Mouse (Mus musculus): Measurements from ENCODE around the gene Agap1.

The Agap1 gene

DNA sequence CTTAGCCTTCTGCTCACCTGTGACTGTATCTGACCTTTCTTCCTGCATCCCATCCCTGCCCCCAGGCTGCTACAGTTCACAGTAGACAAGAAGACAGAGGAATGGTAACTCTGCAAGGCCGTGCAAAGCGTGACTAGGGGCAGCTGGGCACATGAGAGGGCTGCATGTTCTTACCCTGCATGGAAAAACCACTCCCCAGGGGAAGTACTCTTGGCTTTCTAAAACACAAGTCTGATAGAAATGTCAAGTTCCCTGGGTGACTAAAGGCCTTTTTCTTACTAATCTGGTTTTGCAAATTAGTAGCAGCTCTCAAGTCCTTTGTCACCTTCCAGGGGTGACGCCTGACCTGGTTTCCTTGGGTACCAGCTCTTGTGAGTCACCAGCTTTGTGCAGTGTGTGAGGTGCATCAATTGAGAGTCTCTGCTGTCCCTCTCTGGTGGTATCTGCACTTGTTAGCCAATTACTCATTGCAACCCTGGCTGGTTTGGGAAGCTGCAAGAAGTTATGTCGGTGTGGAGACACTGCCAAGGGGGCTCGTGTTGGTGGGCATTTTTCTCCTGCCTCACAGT is 246.6 kb downstream of the Agap1 start:
- no peak for DNase-seq (ENCODE audit: inconsistent age in 2 of 2, low spot score in 1 of 2)

DNA sequence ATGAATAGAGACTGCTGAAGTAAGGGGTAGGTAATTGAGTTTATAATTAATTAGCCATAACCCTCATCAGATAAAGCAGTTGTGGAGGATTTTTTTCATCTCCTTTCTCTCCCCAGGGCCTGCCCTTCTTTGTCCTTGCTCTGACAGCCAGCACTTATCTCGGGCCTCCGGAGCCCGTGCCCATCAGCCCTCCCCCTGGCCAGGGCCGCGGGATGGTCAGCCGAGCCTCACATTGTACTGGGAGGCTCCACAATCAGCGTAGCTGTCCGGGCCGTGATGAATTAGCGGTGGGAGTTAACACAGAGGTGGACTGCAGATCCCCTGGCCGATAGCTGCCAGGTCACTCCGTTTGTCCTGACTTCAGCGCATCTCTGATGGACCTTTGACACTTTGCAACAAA is 248.7 kb downstream of the Agap1 start:
- DNase-seq (ENCODE audit: inconsistent age in 2 of 2, low spot score in 1 of 2) = peak; percentile 26 to 53

DNA sequence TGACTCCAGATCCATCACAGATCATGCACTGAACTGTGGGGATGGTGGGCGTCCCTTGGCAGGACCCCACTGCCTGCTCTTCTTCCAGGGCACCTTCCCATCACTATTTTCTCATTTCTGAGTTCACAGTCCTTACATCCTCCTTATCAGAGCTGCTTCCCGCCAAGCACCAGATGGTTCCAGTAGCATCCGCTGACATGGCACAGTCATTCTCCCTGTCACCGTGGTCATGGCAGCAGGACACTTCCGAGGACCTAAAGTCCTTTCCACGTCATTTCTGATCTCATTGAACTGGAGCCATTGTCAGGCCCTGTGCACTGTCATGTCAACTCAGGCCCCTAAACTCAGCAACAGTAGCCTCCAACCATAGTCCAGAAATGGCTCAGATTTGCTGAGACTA is 251.1 kb downstream of the Agap1 start:
- DNase-seq (ENCODE audit: inconsistent age in 2 of 2, low spot score in 1 of 2) = no peak

DNA sequence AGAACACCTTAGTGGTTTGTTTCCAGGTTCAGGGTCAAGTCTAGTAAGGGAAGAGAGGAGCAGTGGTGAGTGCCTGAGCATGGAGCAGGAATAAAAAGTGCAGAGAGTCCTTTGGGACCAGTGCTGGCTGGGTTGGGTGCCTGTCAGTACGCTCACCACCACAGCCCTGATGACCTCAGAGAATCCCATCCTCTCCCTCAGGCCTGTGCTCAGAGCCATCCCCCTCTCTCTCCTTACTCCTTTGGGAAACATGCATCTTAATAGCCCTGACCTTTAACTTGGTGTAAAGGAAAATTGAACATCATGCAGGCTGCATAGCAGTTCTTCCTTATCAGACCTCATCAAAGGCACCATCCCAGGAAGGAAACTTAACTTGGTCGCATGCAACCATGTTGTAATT is 252.3 kb downstream of the Agap1 start:
- no peak for DNase-seq (ENCODE audit: inconsistent age in 2 of 2, low spot score in 1 of 2)

DNA sequence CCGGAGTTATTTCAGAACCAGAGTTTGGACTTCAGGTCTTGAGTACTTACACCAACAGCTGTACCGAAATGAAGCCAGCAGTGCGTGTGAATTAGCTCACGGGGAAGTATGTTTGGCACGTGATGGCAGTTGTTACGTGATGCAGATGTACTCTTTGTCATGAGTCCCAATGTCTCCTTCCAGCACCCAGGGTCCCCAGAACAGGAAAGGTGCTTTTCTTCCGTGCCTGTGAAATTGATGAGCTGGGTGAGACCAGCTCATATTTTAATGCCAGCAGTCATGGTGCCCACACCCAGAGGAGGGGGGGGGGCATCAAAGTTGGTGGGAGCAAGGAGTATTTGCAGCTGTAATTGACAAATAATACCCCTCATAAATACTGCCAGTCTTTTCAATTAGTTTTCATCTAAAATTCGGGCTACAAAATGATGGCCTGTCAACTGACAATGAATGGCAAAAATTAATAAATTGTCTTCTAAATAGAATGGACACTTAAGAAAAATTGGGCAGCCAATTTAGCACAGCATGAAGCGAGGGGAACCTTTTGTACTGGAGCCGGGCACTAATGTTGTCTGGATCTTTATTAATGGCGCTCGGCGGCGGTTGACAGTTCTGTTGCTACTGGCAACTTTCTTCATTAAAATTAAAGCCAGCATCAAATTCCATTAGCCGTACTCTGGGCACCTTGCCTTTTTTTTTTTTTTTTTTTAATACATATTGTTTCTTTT is 253.3 kb downstream of the Agap1 start:
- no peak for DNase-seq (ENCODE audit: inconsistent age in 2 of 2, low spot score in 1 of 2)

DNA sequence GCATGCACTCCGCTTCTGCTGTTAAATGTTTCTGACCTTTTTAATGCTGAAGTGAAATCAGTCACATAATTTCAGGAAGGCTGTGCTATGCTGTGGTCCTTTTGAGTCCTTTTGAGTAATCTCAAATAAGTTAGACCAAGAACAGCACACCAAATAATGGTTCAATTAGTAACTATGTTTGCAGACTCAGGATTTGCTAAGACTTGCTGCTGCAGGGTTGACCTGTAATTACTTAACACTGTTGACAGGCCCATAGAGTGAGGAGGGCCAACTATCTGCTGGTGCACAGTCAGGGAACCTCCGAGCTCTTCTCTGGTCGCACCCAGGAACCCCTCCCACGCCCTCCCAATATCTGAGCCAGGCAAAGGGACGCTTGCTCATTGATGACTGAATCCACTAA is 255.2 kb downstream of the Agap1 start:
- DNase-seq (ENCODE audit: inconsistent age in 2 of 2, low spot score in 1 of 2) = no peak

DNA sequence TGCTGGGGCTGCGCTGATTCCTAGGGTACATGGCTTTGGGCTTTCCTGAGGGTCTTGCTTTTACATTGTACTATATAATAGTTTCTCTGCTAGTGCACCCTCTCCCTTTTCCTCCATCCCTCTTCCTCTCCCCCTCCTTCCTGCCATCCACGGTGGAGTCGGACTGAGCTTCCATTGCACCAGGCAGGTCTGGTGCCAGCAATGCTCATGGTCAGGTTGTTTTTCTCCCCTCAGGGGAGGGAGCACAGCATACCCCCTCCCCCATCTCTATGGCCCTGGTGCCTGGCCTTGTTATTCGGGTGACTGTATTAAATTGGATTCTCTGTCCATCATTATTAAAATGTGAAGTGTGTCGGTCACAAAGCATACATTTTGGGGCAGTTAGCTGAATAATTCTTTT is 259.1 kb downstream of the Agap1 start:
- DNase-seq (ENCODE audit: inconsistent age in 2 of 2, low spot score in 1 of 2) = no peak

DNA sequence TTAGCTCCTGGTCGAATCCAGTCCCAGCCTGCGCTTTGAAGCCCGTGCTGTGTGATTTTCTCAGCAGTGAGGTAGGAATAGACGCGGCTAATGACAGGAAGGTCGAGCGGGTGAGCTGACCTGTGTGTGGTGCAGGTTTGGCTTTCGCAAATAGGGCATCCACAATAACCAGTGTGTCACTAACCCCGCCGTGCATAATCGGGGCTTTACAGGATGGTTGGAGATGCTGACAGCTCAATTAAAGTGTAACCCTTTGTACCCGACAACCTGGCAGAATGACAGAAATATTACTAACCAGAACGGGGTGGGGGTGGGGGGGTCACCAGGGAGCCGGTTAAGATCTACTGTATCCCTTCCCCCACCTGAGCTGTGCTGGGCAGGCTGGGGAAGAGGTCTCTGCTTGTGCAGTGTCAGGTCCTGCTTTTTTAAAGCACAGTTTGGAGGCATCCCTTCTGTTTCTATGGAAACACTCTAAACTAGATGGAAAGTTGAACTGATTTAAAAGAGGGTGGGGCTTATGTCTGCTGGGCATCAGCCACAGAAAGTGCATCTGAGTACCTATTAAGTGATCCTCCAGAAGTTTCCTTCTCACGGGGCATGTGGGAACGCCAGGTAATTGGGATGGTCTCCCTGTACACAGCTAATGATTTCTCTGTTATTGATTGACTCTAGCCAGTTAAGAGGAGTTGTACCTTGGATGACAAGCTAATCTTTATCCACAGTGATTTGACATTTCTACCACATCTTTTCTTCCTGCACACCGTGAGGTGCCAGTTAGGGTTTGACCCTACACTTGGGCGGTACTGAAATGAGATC is 259.8 kb downstream of the Agap1 start:
- DNase-seq (ENCODE audit: inconsistent age in 2 of 2, low spot score in 1 of 2) = no peak

DNA sequence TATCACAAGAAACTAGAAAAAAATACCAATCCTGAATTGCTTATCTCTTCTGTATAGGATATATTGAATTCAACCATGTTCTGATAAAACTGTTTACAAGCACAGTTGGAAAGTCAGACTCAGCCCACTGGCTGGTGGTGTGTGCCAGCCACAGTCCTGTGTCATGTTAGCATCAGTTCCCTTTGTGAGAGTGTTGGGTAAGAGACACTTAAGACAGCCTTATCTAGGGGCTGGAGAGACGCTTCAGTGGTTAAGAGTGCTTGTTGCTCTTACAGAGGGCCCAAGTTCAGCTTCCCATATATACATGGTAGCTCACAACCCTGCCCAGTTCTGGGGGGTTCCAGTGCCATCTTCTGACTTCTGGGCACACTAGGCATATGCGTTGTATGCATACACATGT is 261.6 kb downstream of the Agap1 start:
- DNase-seq (ENCODE audit: inconsistent age in 2 of 2, low spot score in 1 of 2) = no peak

DNA sequence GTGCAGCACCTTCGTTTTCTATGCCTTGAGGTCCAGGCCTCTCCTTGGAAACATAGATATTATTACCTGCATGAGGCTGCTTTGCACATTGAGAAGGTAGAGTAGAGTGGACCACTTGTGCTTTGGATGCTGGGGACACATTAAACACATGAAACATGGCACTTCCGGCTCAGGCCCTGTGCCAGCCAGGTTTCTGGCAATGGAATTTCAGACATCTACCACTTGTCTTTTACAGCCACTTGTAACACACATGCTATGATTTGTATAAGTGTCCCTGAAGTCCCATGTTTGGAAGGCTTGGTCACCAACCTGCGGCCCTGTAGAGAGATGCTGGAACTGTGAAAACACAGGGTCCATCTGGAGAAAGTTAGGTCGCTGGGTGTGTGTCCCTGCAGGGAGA is 262.5 kb downstream of the Agap1 start:
- no peak for DNase-seq (ENCODE audit: inconsistent age in 2 of 2, low spot score in 1 of 2)

DNA sequence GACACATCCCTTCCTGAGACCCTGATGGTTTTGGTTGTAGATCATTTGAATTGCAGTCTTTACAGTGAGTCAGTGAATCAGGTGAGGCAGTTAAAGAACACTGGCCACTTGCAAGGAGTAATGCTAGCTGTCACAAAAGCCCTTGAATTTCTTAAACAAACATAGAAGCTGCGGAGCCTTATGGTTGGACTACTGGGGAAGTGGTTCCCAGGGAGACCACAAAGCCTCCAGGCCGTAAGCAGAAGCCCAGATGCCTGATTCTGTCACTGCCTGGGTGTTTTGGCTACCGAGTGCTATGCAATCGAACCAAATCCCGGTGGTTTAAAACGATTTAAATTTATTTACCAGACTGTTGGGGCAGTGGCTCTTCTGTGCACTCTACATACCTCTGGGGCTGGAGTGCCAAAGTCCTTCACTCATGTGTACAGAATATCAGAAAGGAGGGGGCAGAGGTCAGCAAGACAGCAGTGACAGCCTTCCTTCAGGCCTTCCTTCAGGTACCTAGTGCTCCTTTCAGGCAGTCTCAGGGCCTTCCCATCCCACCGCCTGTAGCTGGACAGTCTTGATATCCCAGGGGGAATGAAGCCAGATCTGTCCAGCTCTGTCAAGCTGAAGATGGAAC is 264.3 kb downstream of the Agap1 start:
- DNase-seq (ENCODE audit: inconsistent age in 2 of 2, low spot score in 1 of 2) = no peak

DNA sequence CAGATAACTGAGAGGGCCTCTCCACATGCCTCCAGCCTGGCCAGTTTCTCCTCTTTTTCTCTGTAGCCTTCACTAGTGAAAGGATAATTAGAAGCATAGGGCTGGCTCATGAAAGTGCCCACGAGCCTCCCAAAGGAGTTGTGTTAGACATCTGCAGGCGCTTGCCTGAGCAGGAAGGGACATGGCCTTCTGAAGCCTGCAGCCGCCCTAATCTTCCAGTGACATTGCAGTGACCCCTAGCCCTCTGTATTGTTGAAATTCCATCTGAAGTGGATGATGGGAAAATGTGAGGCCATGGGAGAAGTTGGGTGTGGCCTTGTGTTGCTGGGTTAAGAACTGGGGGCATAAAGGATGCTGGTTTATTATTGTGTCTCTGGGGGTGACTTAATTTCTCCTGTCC is 269.5 kb downstream of the Agap1 start:
- DNase-seq (ENCODE audit: inconsistent age in 2 of 2, low spot score in 1 of 2) = no peak

DNA sequence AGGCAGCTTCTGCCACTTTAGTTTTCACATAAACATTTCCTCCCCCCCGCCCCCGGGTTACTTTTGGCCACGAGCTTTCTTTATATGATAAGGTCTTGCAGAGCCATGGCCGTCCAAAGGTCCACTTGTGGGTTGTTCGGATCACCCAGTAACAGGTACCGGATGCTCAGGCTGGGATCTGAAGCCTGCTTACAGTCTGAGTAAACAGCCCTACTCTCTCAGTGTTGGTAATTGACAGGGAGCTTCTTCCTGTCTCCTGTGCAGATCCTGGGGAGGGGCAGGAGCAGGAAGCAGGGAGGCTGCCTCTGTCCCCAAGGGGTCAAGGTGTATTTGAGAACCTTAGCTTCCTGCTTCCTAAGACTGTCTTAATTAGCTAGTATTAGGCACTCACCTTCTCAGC is 269.9 kb downstream of the Agap1 start:
- DNase-seq (ENCODE audit: inconsistent age in 2 of 2, low spot score in 1 of 2) = no peak

DNA sequence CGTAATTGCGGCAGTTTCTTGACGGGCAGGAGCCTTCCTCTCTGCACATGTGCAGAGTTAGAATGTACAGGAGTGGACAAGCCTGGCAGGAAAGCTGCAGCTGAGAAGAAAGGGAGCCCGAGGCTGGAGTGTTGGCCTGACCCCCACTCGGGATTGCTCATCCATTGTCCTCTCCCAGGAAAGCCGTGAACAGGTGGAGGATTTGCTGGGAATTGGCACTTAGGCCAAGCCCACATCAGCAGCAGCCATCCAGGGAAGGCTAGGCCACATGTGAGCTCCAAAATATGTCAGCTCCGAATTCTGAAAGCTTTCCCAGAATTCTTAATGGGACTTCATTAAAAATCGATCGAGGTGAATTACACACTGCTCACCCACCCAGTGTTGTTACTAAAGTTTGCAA is 270.4 kb downstream of the Agap1 start:
- DNase-seq (ENCODE audit: inconsistent age in 2 of 2, low spot score in 1 of 2) = no peak

DNA sequence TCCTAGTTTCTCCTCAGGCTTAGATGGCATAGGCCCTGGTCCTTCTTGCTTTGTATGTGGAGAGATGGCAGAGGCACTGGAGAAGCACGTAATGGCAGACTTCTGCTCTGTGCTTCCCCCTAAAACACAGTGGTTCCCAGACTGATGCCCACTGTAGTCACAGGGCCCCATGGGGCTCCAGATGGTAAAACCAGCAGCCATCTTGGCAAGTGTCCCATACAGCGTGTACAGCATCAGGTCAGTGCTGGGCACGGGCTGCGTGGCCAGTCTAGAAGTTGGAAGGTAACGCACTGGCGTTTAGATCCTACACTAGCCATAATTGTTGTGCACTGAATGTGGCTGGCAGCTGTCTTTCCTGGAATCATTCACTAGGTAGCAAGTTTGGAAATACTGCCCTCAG is 273.9 kb downstream of the Agap1 start:
- no peak for DNase-seq (ENCODE audit: inconsistent age in 2 of 2, low spot score in 1 of 2)

DNA sequence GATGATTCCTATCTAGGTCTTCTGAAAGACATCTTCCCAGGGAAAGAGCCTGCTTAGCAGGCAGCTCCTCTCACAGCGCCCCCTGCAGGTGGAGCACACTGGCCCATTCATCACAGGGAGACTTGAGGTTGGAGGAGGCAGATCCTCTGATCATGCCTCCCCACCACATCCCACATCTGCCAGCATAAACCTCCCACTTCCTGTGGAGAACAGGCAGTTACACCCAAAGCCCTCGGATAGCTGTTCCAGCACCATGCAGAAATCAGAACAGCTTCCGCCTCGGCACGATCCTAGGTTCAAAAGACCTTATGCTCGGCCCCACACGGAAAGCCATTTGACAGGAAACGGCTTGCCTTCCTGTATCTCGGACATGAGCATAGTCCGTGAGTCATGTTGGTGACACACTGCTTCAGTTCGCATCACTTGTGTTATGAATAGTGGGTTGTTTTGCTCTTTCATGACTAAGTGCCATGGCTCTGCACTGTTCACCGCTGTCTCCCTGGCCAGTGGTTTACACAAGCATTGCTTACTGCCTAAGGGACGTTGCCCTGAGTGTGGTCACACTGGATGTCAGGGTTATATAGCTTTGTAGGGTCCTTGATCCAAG is 276.1 kb downstream of the Agap1 start:
- peak; percentile 15 to 53 for DNase-seq (ENCODE audit: inconsistent age in 2 of 2, low spot score in 1 of 2)

DNA sequence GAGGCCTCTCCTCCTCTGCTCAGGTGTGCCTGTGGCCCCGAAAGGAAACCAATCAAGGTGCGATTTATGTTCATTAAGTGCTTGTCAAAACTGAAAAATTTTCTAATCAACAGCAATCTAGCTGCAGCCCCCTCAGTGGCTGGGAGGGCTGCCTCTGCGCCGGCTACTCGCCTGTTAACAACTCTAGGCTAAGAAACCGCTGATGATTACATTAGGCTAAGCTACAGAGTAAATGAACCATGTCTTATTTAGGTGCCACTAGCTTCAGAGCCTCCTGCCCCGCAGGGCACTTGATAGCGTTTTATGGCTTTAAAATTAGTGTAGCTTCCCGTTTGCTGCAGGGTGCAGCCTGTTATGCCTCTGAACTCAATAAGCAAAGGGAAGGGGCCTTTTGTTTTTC is 279.8 kb downstream of the Agap1 start:
- no peak for DNase-seq (ENCODE audit: inconsistent age in 2 of 2, low spot score in 1 of 2)

DNA sequence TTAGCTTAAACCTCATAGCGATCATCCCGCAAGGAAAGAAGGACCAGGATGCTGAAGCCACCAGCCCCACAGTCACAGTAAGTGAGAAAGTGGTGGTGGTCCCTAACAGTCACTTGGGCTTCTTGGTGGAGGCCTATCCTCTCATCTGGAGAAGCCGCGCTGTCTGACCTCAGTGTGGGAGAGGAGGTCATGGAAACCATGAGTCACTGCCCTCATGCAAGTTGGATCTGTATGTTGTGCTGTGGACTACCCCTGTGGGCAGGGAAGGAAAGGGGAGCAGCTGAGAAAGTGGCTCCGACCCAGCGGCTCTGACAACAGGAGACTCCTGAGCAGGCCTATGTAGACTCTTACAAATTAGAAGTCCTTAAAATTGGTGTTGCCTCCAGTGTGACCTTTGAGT is 280.5 kb downstream of the Agap1 start:
- peak; percentile 19 to 57 for DNase-seq (ENCODE audit: inconsistent age in 2 of 2, low spot score in 1 of 2)

DNA sequence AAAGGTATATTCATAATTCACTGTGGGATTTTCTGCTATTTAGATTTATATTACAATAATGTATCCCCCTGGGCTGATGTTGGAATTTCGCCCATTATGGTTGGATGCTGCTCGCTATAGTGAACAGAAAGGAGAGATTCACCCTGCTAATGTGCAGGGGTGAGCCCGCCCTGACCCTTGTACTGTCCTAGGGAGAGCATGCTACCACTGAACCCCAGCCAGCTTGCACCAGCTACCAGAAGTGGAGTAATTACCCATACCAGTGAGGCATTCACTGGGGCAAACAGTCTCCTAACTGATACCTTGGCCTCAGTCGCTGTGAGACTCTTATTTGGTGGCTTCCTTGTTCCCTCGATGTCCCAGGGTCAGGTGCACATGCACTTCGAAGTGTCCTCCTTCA is 281.4 kb downstream of the Agap1 start:
- DNase-seq (ENCODE audit: inconsistent age in 2 of 2, low spot score in 1 of 2) = no peak

DNA sequence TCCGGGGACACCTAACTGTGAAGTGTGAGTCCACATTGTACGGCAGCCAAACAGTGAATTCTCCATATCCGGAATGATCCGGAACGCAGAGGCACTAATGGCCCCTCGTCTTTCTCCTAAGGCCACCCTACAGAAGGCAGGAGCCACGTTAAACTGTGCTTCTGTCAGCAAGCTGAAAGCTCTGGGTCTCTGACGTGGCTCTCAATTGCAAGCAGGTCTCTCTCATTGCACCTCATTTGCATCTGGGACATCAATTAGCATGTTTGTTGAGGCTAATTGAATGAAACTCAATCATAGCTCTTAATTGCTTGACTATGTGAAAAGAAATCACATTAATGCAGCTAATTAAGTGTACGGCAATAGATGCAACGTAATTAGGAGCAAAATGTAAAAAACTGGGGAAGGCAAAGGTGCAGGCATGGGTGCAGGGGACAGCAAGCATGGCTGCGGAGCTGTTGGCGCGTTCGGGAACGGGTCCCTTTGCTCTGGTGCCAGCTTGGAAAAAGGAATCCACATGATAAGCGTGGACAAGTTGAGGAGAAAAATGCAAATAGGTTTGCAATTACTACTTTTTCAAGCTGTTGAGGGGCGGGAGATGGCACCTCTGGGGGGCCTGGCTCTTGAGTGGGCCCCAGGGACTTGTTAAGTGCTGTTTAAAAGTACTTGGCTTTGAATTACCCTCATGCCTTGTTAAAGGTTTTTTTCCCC is 284.6 kb downstream of the Agap1 start:
- no peak for DNase-seq (ENCODE audit: inconsistent age in 2 of 2, low spot score in 1 of 2)

DNA sequence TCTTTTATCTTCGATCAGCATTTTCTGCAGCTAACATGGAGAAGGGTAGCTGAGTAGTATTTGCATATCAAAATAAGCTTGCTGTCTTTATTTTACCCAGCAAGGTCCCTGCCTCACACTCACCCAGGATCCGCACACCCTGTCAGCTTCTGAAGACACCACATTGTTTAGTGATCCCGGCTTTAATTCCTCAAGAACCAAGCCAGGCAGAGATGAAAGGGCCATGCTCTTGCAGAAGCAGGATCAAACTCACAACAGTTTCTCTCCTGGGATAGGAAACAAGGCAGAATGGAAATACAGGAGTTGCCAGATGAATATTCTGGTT is 285.1 kb downstream of the Agap1 start:
- no peak for DNase-seq (ENCODE audit: inconsistent age in 2 of 2, low spot score in 1 of 2)
